Mouse (Mus musculus) stomach, embryonic 16.5 days (tissue): ENCODE data around the gene Sh3glb1. TPM values are rescaled to one million over a fixed set of nuclear protein-coding genes. Genes with fewer than 3 reads are reported as not detected.

Source experiments
- ATAC-seq: fragments of 200-750 bp; cut with Nextera tagmentation; 2 replicates; pipeline ENCODE4 v1.8.0; 2017; ENCODE audit warnings: moderate number of reproducible peaks, moderate TSS enrichment; ENCODE audit not compliant: insufficient read depth, low FRiP score
- H3K27ac ChIP-seq: fragments of 300-500 bp; sonication (generic); 2 replicates; pipeline ENCODE4 v1.5.1; 2014; ENCODE audit warnings: low read length
- H3K27me3 ChIP-seq: fragments of 300-500 bp; sonication (generic); 2 replicates; pipeline ENCODE4 v1.6.1; 2014; ENCODE audit warnings: low read length, control low read depth, mixed read lengths; ENCODE audit not compliant: control insufficient read depth, insufficient read depth
- H3K36me3 ChIP-seq: fragments of 300-500 bp; sonication (generic); 2 replicates; pipeline ENCODE4 v1.6.1; 2014; ENCODE audit warnings: low read length; ENCODE audit not compliant: control insufficient read depth, insufficient read depth
- H3K4me1 ChIP-seq: fragments of 300-500 bp; sonication (generic); 2 replicates; pipeline ENCODE4 v1.6.1; 2014; ENCODE audit warnings: low read length, control low read depth, mixed read lengths; ENCODE audit not compliant: control insufficient read depth, insufficient read depth
- H3K4me2 ChIP-seq: fragments of 300-500 bp; sonication (generic); 2 replicates; pipeline ENCODE4 v1.6.1; 2014; ENCODE audit warnings: low read depth, low read length, mixed read lengths
- H3K4me3 ChIP-seq: fragments of 300-500 bp; sonication (generic); replicated peaks from 2 replicates; pipeline ENCODE4 v1.5.1; 2014; ENCODE audit warnings: mild to moderate bottlenecking, low read length
- H3K9ac ChIP-seq: fragments of 300-500 bp; sonication (generic); 2 replicates; pipeline ENCODE4 v1.6.1; 2014; ENCODE audit warnings: low read length
- H3K9me3 ChIP-seq: fragments of 300-500 bp; sonication (generic); replicated peaks from 2 replicates; pipeline ENCODE4 v1.6.1; 2016; ENCODE audit warnings: low read length, control low read depth; ENCODE audit not compliant: control insufficient read depth
- WGBS: fragments of 180-500 bp; shearing (Covaris S2); extraction: QIAGEN DNeasy Blood & Tissue Kit; methylation state at CpG from one replicate; pipeline ENCODE4 v1.1.7; 2014; 5-methylcytosine and 5-hydroxymethylcytosine counted together
- polyA plus RNA-seq: library from polyadenylated mRNA; unstranded; fragments of >200 nt; fragmentation: Nextera tagmentation; extraction: Ambion mirVana; gene quantifications from 2 replicates; pipeline ENCODE4 v1.2.1, GENCODE M21; 2015

The Sh3glb1 gene
- polyA plus RNA-seq, 1 experiment from 2014 or later, result 89.3 TPM

DNA sequence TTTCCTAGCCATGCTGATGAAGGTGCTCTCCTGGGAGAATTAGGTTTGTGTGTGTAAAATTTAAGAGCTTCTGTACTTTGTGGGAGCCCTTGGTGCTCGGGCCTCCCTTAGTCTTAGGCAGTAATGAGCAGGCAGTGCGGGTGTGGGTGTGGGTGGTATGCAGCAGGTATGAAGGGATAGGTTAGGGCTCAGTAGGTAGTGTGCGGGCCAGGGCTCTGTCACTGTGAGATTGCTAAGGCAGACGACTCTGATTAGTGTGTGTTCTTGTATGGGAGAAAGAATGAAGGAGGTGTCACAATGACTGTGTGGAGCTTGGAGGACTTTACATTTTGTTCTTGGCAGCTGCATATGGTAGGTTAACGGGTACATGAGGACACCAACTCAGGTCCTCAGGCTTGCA, 34.0 kb downstream of the Sh3glb1 start:
- no peak for ATAC-seq
- Histone ChIP-seq H3K4me2 (no peak overlapping the region), H3K4me1 (0 out of 2 replicates have a peak, but pooled peaks cover 3% of the 10 kb centered on the region), H3K27ac (no peak overlapping the region), H3K4me3 (no peak overlapping the region), H3K9ac (no peak overlapping the region), H3K27me3 (no peaks in the 10 kb centered on the region), H3K9me3 (no peaks in the 10 kb centered on the region), H3K36me3 (peaks cover 12% of the 10 kb centered on the region; the same call in 1 of the 2 replicates)
- WGBS, result 87% methylated on average over 5 of the region's 5 CpGs

DNA sequence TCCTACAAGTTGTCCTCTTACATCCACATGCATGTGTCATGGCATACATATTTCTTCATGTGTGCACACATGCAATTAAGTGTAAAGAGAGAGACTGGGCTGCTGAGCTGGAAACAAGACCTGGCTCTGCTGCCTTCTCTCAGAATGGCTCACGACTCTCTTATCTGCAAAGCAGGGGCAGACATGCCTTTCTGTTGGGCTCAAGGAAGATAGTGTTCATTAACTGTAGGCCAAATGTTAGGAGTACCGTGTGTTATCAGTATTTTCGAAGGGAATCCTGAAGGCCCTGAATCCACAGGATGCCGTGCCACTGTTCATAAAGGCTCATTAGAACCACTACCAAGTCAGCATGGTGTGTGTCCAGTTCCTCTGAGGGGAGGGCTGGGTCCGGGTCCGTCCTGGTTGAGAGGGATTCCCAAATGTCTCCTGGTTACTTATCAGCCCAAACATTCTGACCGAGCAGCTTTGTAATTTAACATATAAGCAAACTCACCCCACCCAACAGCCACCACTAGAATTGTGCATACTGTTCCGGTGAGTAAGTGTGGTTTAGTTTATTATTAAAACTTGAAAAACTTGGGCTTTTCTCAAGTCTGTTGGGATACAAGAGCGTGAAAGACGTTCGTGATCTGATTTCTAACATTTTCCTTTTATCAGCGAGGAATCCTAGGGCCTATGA, 36.9 kb downstream of the Sh3glb1 start:
- 80% methylated on average over 12 of the region's 12 CpGs for WGBS
- no peak for ATAC-seq
- Histone ChIP-seq H3K4me3 (no peak overlapping the region), H3K4me1 (no peaks in the 10 kb centered on the region), H3K36me3 (0 out of 2 replicates have a peak, but pooled peaks cover 7% of the 10 kb centered on the region), H3K9me3 (no peaks in the 10 kb centered on the region), H3K27ac (no peak overlapping the region), H3K9ac (no peak overlapping the region), H3K4me2 (no peak overlapping the region), H3K27me3 (no peaks in the 10 kb centered on the region)

- no peaks in the 10 kb centered on the region for H3K9me3 ChIP-seq
- no peaks in the 10 kb centered on the region for H3K27me3 ChIP-seq
- no peaks in the 10 kb centered on the region for H3K4me1 ChIP-seq
- H3K36me3 ChIP-seq, result 0 out of 2 replicates have a peak, but pooled peaks cover 7% of the 10 kb centered on the region
- no peak overlapping the region for H3K4me3 ChIP-seq
- 68% methylated on average over 5 of the region's 5 CpGs for WGBS
- H3K27ac ChIP-seq, result no peak overlapping the region
- H3K4me2 ChIP-seq, result no peak overlapping the region
- ATAC-seq, result no peak
- H3K9ac ChIP-seq, result no peak overlapping the region
Observed at GRCm38 (mm10) chr3:144681542-144681941, 38.6 kb downstream of the Sh3glb1 start.

- Histone ChIP-seq H3K4me3 (no peak overlapping the region), H3K9ac (no peak overlapping the region), H3K9me3 (no peaks in the 10 kb centered on the region), H3K4me2 (no peak overlapping the region), H3K36me3 (0 out of 2 replicates have a peak, but pooled peaks cover 2% of the 10 kb centered on the region), H3K4me1 (no peaks in the 10 kb centered on the region), H3K27me3 (no peaks in the 10 kb centered on the region), H3K27ac (no peak overlapping the region)
- WGBS, result 83% methylated on average over 8 of the region's 8 CpGs
- ATAC-seq, result no peak
Observed at GRCm38 (mm10) chr3:144679701-144680159, 40.4 kb downstream of the Sh3glb1 start.

- 45% methylated on average over 4 of the region's 4 CpGs for WGBS
- ATAC-seq, result no peak
- no peaks in the 10 kb centered on the region for H3K27me3 ChIP-seq
Observed at GRCm38 (mm10) chr3:144679137-144679536, 41.0 kb downstream of the Sh3glb1 start.

GRCm38 (mm10) chr3:144677751-144678150, 42.4 kb downstream of the Sh3glb1 start:
- H3K27ac ChIP-seq, result no peak overlapping the region
- no peaks in the 10 kb centered on the region for H3K4me1 ChIP-seq
- 84% methylated on average over 6 of the region's 6 CpGs for WGBS
- no peaks in the 10 kb centered on the region for H3K9me3 ChIP-seq
- no peaks in the 10 kb centered on the region for H3K27me3 ChIP-seq
- ATAC-seq, result no peak
- no peak overlapping the region for H3K4me3 ChIP-seq
- H3K4me2 ChIP-seq, result no peak overlapping the region
- no peaks in the 10 kb centered on the region for H3K36me3 ChIP-seq
- H3K9ac ChIP-seq, result no peak overlapping the region

More at GRCm38 (mm10) chr3:144679137-144679536, 41.0 kb downstream of the Sh3glb1 start:
- Histone ChIP-seq H3K9me3 (no peaks in the 10 kb centered on the region), H3K4me1 (no peaks in the 10 kb centered on the region), H3K27ac (no peak overlapping the region), H3K4me3 (no peak overlapping the region), H3K9ac (no peak overlapping the region), H3K4me2 (no peak overlapping the region), H3K36me3 (no peaks in the 10 kb centered on the region)

DNA sequence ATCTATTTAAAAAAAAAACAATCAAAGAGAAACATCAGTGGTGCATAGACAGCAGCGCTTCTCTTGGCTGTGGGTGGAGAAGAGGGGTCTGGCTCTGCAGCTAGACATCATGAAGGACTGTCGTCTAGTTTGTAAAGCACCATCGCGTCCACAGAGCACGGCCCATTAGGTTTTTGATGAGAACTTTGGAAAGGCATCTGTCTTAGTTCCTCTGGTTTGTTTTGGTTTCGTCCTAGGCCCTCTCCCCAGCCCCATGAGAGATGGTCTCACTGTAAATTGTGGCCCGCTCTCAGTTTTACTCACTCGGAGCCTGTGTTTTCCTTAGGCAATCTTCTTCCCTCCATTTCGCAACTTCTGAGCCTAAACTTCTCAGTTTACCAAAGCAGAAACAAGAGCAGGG, 43.9 kb downstream of the Sh3glb1 start:
- H3K9ac ChIP-seq, result no peak overlapping the region
- peaks cover 3% of the 10 kb centered on the region; the same call in 1 of the 2 replicates for H3K4me1 ChIP-seq
- no peak for ATAC-seq
- no peak overlapping the region for H3K27ac ChIP-seq
- no peak overlapping the region for H3K4me3 ChIP-seq
- H3K36me3 ChIP-seq, result no peaks in the 10 kb centered on the region
- WGBS, result 82% methylated on average over 9 of the region's 9 CpGs
- H3K4me2 ChIP-seq, result no peak overlapping the region
- no peaks in the 10 kb centered on the region for H3K27me3 ChIP-seq
- H3K9me3 ChIP-seq, result no peaks in the 10 kb centered on the region

- H3K4me3 ChIP-seq, result no peak overlapping the region
- peaks cover 3% of the 10 kb centered on the region for H3K4me1 ChIP-seq
- no peaks in the 10 kb centered on the region for H3K27me3 ChIP-seq
- H3K9me3 ChIP-seq, result no peaks in the 10 kb centered on the region
- no peak for ATAC-seq
- H3K27ac ChIP-seq, result no peak overlapping the region
- H3K36me3 ChIP-seq, result no peaks in the 10 kb centered on the region
- no peak overlapping the region for H3K4me2 ChIP-seq
- WGBS, result 53% methylated on average over 8 of the region's 8 CpGs
- no peak overlapping the region for H3K9ac ChIP-seq
Observed at GRCm38 (mm10) chr3:144672016-144672415, 48.1 kb downstream of the Sh3glb1 start.

DNA sequence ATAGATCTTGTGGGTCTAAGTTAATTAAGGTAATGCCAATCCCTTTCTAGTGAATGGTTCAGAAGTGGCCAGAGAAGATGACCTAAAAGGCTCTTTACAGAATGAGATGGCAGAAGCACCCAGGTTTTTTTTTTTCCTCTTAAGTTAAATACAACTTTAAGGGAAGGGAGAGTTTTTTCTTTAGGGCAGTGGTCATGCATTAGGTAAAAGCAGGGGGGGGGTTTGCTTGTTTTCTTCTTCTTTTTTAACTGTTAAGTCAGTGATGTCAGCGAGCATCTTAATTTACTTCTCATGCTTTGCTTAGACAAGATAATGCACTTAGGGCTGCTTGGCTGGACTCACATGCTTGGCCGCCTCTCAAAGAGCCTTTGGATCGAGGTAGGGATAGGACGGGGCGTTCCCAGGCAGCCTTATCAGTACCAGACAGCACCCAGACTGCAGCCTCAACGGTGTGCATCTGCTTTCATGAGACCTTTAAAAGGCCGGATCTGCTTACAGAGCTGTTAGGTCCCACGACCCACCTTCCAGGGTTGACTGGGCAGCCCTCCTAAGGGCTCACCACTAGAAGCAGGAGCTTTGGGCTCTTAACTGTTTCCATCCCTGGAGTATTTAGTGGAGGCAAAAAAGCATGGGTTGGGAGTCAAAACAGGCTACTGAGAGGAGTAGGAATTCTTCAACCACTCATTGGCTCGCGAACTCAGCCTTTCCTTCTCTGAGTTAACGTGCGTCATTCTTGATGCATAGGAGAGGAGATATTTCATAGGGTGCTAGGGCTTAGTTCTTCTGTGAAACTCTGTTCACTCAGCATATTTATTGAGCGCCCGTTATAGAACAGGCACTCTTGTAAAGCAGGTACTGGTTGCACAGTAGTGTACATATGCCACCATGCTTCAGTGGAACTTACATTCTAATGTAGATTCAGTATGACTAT, 49.9 kb downstream of the Sh3glb1 start:
- no peak overlapping the region for H3K9ac ChIP-seq
- H3K4me3 ChIP-seq, result no peak overlapping the region
- peaks cover 5% of the 10 kb centered on the region for H3K4me1 ChIP-seq
- peak; percentile 64; the same call in 1 of the 2 replicates for ATAC-seq
- H3K9me3 ChIP-seq, result no peaks in the 10 kb centered on the region
- H3K36me3 ChIP-seq, result no peaks in the 10 kb centered on the region
- no peak overlapping the region for H3K4me2 ChIP-seq
- no peak overlapping the region for H3K27ac ChIP-seq
- no peaks in the 10 kb centered on the region for H3K27me3 ChIP-seq
- WGBS, result 68% methylated on average over 14 of the region's 14 CpGs
